Mouse (Mus musculus) forebrain, embryonic 10.5 days (tissue): ENCODE data around the gene Alkbh3. TPM values are rescaled to one million over a fixed set of nuclear protein-coding genes. Genes with fewer than 3 reads are reported as not detected.

Experiments
- DNase-seq: peaks from one replicate; pipeline ENCODE4 v3.0.0-alpha.2; 2017; ENCODE audit warnings: low spot score; ENCODE audit errors: extremely low spot score
- H3K27ac ChIP-seq: fragments of 300-500 bp; sonication (generic); 2 replicates; pipeline ENCODE4 v1.5.1; 2016; ENCODE audit warnings: mild to moderate bottlenecking
- H3K27me3 ChIP-seq: fragments of 300-500 bp; sonication (generic); 2 replicates; pipeline ENCODE4 v1.6.1; 2016; ENCODE audit warnings: mild to moderate bottlenecking; ENCODE audit not compliant: poor library complexity, severe bottlenecking
- H3K36me3 ChIP-seq: fragments of 300-500 bp; sonication (generic); replicated peaks from 2 replicates; pipeline ENCODE4 v1.6.1; 2016; ENCODE audit warnings: mild to moderate bottlenecking, moderate library complexity
- H3K4me1 ChIP-seq: fragments of 300-500 bp; sonication (generic); 2 replicates; pipeline ENCODE4 v1.6.1; 2016
- H3K4me3 ChIP-seq: fragments of 300-500 bp; sonication (generic); 2 replicates; pipeline ENCODE4 v1.5.1; 2016; ENCODE audit warnings: mild to moderate bottlenecking, moderate library complexity
- H3K9me3 ChIP-seq: fragments of 300-500 bp; sonication (generic); 2 replicates; pipeline ENCODE4 v1.6.1; 2016; ENCODE audit warnings: mild to moderate bottlenecking, moderate library complexity
- WGBS: fragments of 180-500 bp; shearing (Covaris S2); methylation state at CpG from one replicate; pipeline ENCODE4 v1.1.7; 2016; 5-methylcytosine and 5-hydroxymethylcytosine counted together
- polyA plus RNA-seq: library from polyadenylated mRNA; unstranded; fragments of >200 nt; fragmentation: Nextera tagmentation; extraction: Ambion mirVana; gene quantifications from 2 replicates; pipeline ENCODE4 v1.2.1, GENCODE M21; 2016

Gene Alkbh3
- polyA plus RNA-seq, 1 experiment from 2014 or later: 48.8 TPM

DNA sequence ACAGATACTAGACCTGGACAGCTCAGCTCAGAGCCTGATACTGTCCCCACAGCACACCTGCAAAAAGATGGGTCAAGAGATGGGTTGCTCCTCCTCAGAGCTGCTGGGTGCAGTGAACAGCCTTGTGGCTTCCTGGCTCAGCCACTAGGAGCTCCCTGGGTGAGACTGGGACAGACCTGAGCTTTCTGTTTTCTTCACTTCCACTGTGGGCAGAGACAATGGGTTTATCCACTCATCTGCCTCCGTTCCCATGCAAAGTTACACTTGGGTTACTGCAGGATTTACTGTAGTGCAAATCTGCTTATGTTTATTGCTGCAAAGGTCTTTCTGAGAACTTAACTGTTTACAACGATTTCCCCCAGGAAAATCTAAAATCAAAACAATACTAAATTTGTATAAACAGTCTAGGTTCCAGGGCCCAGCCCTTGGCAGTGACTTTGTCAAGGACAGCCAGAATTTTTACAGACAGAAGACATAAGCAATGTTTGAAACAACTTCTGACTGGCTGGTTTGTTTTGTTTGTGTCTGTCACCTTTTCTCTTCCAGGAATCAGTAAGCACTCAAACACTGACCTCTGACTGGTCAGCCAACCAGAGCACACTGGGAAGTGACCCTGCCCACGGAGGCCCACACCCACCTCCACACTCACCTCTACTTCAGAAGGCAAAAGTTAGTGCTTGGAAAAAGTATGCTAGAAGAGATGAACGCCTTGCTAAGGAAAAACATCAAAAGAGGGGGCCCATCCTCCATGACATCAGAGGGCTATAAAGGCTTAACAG, 28.0 kb downstream of the Alkbh3 start:
- no peaks in the 10 kb centered on the region for H3K9me3 ChIP-seq
- no peak for DNase-seq
- H3K27me3 ChIP-seq: peaks cover 4% of the 10 kb centered on the region; the same call in 1 of the 2 replicates
- H3K36me3 ChIP-seq: peaks cover 84% of the 10 kb centered on the region
- H3K4me3 ChIP-seq: no peak overlapping the region
- H3K4me1 ChIP-seq: no peaks in the 10 kb centered on the region
- H3K27ac ChIP-seq: no peak overlapping the region
- WGBS: 87% methylated on average over 4 of the region's 4 CpGs

- Histone ChIP-seq H3K4me1 (peaks cover 27% of the 10 kb centered on the region), H3K9me3 (no peaks in the 10 kb centered on the region), H3K36me3 (peaks cover 57% of the 10 kb centered on the region), H3K4me3 (no peak overlapping the region), H3K27me3 (peaks cover 18% of the 10 kb centered on the region), H3K27ac (no peak overlapping the region)
- 93% methylated on average over 7 of the region's 7 CpGs for WGBS
- DNase-seq: no peak
These were observed 31.1 kb downstream of the Alkbh3 start for GRCm38 (mm10) chr2:93979249-93980120.

DNA sequence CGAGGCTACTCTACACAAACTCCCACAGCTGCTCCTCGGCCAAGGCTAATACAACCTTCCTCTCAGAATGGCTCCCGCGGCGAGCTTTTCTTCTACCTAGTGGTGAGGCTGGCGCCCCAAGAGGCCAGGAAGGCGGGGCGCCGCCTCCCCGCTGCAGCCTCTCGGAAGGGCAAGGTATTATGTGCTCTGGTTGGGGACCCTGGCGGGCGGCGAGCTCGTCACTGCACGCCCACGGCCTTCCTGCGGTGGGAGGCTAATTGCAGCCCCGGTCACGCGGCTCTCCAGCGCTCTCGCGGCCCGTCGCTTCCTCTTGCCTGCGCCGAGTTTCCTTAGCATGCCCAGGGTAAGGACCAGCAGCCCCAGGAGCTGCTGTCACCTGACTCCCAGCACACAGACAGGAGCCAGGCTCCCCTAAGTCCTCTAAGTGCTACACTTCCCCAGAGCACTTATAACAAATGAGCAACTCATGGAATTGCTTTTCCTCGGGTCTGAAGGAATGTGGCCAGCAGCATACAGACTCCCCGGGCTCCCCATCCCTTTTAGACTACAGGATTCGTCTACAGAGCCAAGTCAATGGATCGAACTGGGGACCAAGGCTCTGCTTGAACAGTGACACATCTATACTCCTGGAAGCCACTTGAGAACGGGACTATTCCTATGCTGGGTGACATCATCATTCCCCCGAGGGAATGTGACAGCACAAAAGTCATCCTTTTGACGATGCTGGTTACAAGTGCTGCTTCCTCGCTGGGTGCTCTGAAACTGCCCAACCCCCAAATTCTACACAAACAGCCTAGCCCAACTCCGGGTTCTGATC, 34.0 kb downstream of the Alkbh3 start:
- peak overlapping the region; percentile 83 for H3K27ac ChIP-seq
- H3K36me3 ChIP-seq: peaks cover 30% of the 10 kb centered on the region
- peak overlapping the region; percentile 55 for H3K4me3 ChIP-seq
- peaks cover 41% of the 10 kb centered on the region for H3K27me3 ChIP-seq
- H3K9me3 ChIP-seq: no peaks in the 10 kb centered on the region
- peaks cover 27% of the 10 kb centered on the region for H3K4me1 ChIP-seq
- 2% methylated on average over 37 of the region's 37 CpGs for WGBS
- DNase-seq: peak; percentile 63

DNA sequence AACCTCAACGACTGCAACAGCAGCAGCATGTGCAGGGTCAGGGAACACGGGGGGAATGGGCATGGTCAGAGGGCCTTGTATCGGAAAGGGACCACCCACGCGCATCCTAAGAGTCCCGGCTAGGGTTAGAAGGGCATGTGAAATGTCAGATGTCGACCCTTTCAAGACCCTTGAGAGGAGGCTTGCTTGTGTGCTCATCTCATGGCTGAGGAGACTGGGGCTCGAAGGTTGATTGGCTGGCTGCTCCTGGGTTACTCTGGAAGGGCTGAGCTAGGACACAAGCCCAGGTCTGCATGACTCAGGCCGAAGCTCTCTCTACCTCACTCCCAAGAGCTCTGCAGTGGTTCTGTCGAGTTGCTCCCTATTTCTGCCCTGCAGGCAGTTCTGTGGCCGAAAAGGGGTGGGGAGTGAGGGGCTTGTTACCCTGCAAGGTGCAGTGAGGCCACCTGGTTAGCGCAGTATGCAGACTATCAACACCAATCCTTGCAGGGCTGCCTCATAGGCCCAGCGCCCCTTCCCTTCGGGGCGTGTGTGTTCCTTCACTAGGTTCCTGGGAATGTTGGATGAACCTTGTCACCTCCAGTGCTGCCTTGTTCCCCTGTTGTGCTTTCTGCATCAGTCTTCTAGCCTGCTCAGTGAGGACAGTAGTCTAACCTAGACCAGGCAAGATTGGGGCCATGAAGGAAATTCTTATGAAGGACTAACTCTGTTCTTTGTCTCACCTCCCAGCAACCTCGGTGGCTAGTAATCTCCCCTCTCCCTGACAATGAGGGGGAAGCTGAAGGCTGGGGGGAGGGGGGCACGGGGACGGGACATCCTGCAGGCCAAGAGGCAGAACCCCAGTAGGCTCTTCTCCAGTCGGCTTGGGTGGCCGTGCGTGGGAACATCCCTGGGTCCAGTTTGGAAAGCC, 34.8 kb downstream of the Alkbh3 start:
- Histone ChIP-seq H3K27me3 (peaks cover 41% of the 10 kb centered on the region), H3K4me1 (peaks cover 27% of the 10 kb centered on the region), H3K27ac (peak overlapping the region; percentile 83), H3K9me3 (no peaks in the 10 kb centered on the region), H3K4me3 (peak overlapping the region; percentile 55), H3K36me3 (peaks cover 21% of the 10 kb centered on the region)
- DNase-seq: peak; percentile 47
- 18% methylated on average over 21 of the region's 21 CpGs for WGBS

DNA sequence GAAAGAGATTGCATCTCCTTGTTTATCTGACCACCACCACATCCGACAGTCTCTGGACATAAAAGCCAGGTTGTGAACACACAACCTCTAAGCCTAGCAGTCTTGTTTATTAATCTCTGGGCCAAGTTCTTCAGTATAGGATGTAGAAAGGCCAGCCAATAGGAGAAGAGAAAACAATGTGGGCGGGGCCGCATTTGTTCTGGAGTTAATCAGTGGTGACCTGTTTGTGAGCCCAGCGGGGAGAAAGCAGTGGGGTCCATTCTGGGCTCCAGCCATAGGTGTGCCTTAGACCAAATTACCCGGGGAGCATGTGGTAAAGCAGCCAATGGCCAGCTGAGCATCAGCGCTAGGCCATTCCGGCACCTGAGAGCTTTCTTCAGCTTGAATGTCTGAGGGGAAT, 35.6 kb downstream of the Alkbh3 start:
- H3K27ac ChIP-seq: no peak overlapping the region
- WGBS: 44% methylated on average over 7 of the region's 7 CpGs

GRCm38 (mm10) chr2:93971647-93972046, 39.0 kb downstream of the Alkbh3 start:
- Histone ChIP-seq H3K36me3 (no peaks in the 10 kb centered on the region), H3K4me1 (peaks cover 20% of the 10 kb centered on the region), H3K9me3 (no peaks in the 10 kb centered on the region), H3K4me3 (no peak overlapping the region), H3K27ac (no peak overlapping the region), H3K27me3 (peaks cover 35% of the 10 kb centered on the region)
- 84% methylated on average over 3 of the region's 3 CpGs for WGBS
- no peak for DNase-seq

More for the DNA sequence above, 35.6 kb downstream of the Alkbh3 start:
- Histone ChIP-seq H3K36me3 (peaks cover 14% of the 10 kb centered on the region), H3K9me3 (no peaks in the 10 kb centered on the region), H3K4me1 (peaks cover 27% of the 10 kb centered on the region), H3K4me3 (no peak overlapping the region), H3K27me3 (peaks cover 41% of the 10 kb centered on the region)
- DNase-seq: no peak

GRCm38 (mm10) chr2:93964494-93965160, 46.0 kb downstream of the Alkbh3 start:
- Histone ChIP-seq H3K27me3 (0 out of 2 replicates have a peak, but pooled peaks cover 2% of the 10 kb centered on the region), H3K36me3 (no peaks in the 10 kb centered on the region), H3K4me1 (peaks cover 12% of the 10 kb centered on the region), H3K4me3 (no peak overlapping the region), H3K9me3 (no peaks in the 10 kb centered on the region), H3K27ac (peak overlapping the region; percentile 30; the same call in 1 of the 2 replicates)
- 68% methylated on average over 7 of the region's 7 CpGs for WGBS
- DNase-seq: no peak

DNA sequence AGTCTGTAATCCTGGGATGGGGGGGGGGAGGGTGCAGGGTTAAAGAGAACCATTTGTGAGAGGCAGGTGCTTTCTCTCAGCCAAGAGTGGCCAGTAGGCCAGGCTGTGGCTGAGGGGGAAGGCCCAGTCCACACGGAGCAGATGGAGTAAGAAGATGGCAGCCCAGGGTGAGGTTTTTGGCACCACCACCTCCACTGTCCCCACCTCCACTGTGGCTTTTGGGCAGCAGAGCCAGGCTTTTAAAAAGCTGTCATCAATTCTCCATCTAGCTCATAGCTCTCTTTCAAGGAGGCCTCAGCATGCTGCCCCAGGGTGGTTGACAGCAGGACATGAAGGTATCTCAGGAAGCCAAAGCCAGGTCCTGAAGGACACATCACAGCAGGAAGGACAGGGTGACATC, 46.8 kb downstream of the Alkbh3 start:
- no peak for DNase-seq
- peaks cover 12% of the 10 kb centered on the region for H3K4me1 ChIP-seq
- H3K27ac ChIP-seq: no peak overlapping the region
- no peak overlapping the region for H3K4me3 ChIP-seq
- no peaks in the 10 kb centered on the region for H3K36me3 ChIP-seq
- WGBS: 60% methylated on average over 1 of the region's 1 CpGs
- H3K9me3 ChIP-seq: no peaks in the 10 kb centered on the region
- H3K27me3 ChIP-seq: peaks cover 10% of the 10 kb centered on the region

DNA sequence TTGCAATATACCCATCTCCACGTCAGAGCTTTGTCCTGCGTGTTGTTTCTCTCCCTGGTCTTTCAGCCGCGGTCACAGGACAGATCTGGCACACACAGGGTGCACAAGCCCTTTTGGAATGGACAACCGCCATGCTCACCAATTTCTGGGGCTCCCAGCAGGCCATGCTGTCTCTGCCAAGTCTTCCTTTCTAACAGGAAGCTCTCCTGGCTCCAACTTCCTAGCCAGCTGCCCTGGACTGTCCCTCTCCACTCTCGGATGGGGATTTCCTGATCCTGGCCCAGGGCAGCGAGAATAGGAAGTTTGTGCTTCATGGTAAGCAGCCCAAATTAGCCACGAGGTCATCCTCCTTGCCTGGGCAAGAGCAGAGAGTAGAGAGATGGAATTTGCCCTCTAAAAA, 48.9 kb downstream of the Alkbh3 start:
- 74% methylated on average over 8 of the region's 8 CpGs for WGBS
- DNase-seq: no peak
- Histone ChIP-seq H3K9me3 (no peaks in the 10 kb centered on the region), H3K4me1 (peaks cover 28% of the 10 kb centered on the region), H3K27ac (0 out of 2 replicates have a peak overlapping the region, but pooled peaks have one; percentile 12), H3K27me3 (peaks cover 31% of the 10 kb centered on the region), H3K4me3 (no peak overlapping the region), H3K36me3 (no peaks in the 10 kb centered on the region)

DNA sequence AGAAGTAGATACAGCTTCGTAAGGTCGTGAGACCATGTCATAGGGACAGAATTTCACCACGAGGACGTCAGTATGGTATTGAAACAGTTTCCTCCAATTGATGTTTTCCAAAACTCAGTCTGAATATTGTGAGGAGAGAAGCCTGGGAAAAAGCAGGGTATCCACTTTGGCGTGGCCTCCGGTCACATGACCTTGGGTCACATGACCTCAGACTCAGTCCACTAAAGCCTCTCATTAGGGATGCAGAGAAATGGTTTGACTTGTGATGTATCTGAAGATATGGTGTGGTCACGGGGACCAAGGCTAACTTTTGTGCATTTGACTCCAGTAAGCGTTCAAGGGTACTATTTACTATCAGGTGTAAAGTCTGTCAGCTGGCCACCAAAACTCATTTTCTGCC, 51.3 kb downstream of the Alkbh3 start:
- Histone ChIP-seq H3K27me3 (peaks cover 54% of the 10 kb centered on the region), H3K4me1 (peaks cover 44% of the 10 kb centered on the region), H3K27ac (no peak overlapping the region), H3K4me3 (no peak overlapping the region), H3K36me3 (no peaks in the 10 kb centered on the region), H3K9me3 (no peaks in the 10 kb centered on the region)
- WGBS: 81% methylated on average over 8 of the region's 8 CpGs
- no peak for DNase-seq

DNA sequence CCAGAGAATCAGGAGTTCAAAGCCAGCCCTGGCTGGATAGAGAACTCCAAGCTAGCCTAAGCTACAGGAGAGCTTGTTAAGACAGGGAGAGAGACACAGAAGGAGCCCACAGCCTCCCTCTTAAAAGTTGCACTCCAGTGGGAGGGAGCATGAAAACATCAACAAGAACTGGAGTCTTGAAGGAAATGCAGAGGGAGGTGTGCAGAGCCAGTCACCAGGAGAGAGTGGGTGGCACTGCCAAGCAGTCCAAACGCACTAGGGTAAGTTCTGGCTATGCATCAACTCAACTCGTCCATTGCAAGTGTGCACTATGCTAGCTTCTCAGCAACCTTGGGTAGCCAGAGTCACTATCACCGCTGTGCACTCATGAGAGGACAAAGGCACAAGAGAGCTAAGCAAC, 52.4 kb downstream of the Alkbh3 start:
- Histone ChIP-seq H3K27me3 (peaks cover 66% of the 10 kb centered on the region), H3K4me3 (no peak overlapping the region), H3K9me3 (no peaks in the 10 kb centered on the region), H3K4me1 (peaks cover 42% of the 10 kb centered on the region), H3K27ac (no peak overlapping the region; the same call in 1 of the 2 replicates), H3K36me3 (no peaks in the 10 kb centered on the region)
- DNase-seq: no peak
- WGBS: 68% methylated on average over 3 of the region's 3 CpGs
